Mouse (Mus musculus): Measurements from ENCODE around the gene Hist1h1a. TPM values are rescaled to one million over a fixed set of nuclear protein-coding genes. Genes with fewer than 3 reads are reported as not detected.
"Not testable (repeated sequence)": the region's sequence is repeated elsewhere in the genome, so short reads cannot be mapped to it uniquely, and the experiment has no call there.

Hist1h1a gene
- polyA plus RNA-seq, 1 experiment from 2014 or later: 4.3 TPM

GRCm38 (mm10) chr13:23763242-23763585, 252 bp upstream of the Hist1h1a start:
- peak overlapping the region; percentile 97 for H3K27ac ChIP-seq
- no peak for ATAC-seq (ENCODE audit: low FRiP score, low read depth)
- WGBS: under 1% methylated on average over 10 of the region's 10 CpGs
- no peaks in the 10 kb centered on the region for H3K36me3 ChIP-seq
- H3K27me3 ChIP-seq: no peaks in the 10 kb centered on the region
- peak overlapping the region; percentile 59 for H3K4me3 ChIP-seq
- H3K9me3 ChIP-seq: no peaks in the 10 kb centered on the region
- peak overlapping the region; percentile 64 for H3K9ac ChIP-seq
- peak overlapping the region; percentile 92 for H3K4me2 ChIP-seq (replicated peaks)
- peaks cover 18% of the 10 kb centered on the region for H3K4me1 ChIP-seq

- 32% methylated on average over 12 of the region's 12 CpGs for WGBS
- Histone ChIP-seq H3K4me2 (replicated peaks) (peak overlapping the region; percentile 92), H3K4me1 (peaks cover 18% of the 10 kb centered on the region), H3K4me3 (peak overlapping the region; percentile 59), H3K9ac (peak overlapping the region; percentile 88), H3K9me3 (no peaks in the 10 kb centered on the region), H3K27me3 (no peaks in the 10 kb centered on the region), H3K27ac (peak overlapping the region; percentile 97), H3K36me3 (no peaks in the 10 kb centered on the region)
- no peak for ATAC-seq (ENCODE audit: low FRiP score, low read depth)
These were observed 1.1 kb downstream of the Hist1h1a start for GRCm38 (mm10) chr13:23764324-23765171.

- Histone ChIP-seq H3K9me3 (no peaks in the 10 kb centered on the region), H3K27ac (0 out of 2 replicates have a peak overlapping the region, but pooled peaks have one; percentile 97), H3K4me3 (no peak overlapping the region), H3K36me3 (no peaks in the 10 kb centered on the region), H3K27me3 (no peaks in the 10 kb centered on the region), H3K4me1 (peaks cover 14% of the 10 kb centered on the region), H3K4me2 (replicated peaks) (peak overlapping the region; percentile 92; the same call in 1 of the 2 replicates), H3K9ac (no peak overlapping the region)
- no peak for ATAC-seq (ENCODE audit: low FRiP score, low read depth)
- WGBS: 61% methylated on average over 1 of the region's 1 CpGs
These were observed 1.7 kb downstream of the Hist1h1a start for GRCm38 (mm10) chr13:23765172-23765513.

- Histone ChIP-seq H3K4me2 (replicated peaks) (no peak overlapping the region), H3K27me3 (no peaks in the 10 kb centered on the region), H3K4me1 (peaks cover 9% of the 10 kb centered on the region), H3K9me3 (no peaks in the 10 kb centered on the region), H3K36me3 (no peaks in the 10 kb centered on the region), H3K4me3 (no peak overlapping the region), H3K9ac (no peak overlapping the region), H3K27ac (no peak overlapping the region)
- ATAC-seq (ENCODE audit: low FRiP score, low read depth): no peak
These were observed 3.3 kb downstream of the Hist1h1a start for GRCm38 (mm10) chr13:23766772-23767171.

GRCm38 (mm10) chr13:23768834-23769397, 5.5 kb downstream of the Hist1h1a start:
- Histone ChIP-seq H3K36me3 (no peaks in the 10 kb centered on the region), H3K4me3 (no peak overlapping the region), H3K4me1 (peaks cover 12% of the 10 kb centered on the region), H3K27me3 (no peaks in the 10 kb centered on the region), H3K9me3 (no peaks in the 10 kb centered on the region), H3K4me2 (replicated peaks) (no peak overlapping the region), H3K27ac (no peak overlapping the region), H3K9ac (no peak overlapping the region)
- WGBS: 55% methylated on average over 5 of the region's 5 CpGs
- ATAC-seq (ENCODE audit: low FRiP score, low read depth): no peak

GRCm38 (mm10) chr13:23769613-23770012, 6.1 kb downstream of the Hist1h1a start, which contains the start of gene Trim38:
Trim38 (plus strand) TSS chr13:23769913.
- H3K4me3 ChIP-seq; H3K36me3 ChIP-seq; H3K9me3 ChIP-seq; H3K27ac ChIP-seq; H3K27me3 ChIP-seq; ATAC-seq (ENCODE audit: low FRiP score, low read depth); H3K4me2 ChIP-seq (replicated peaks); H3K9ac ChIP-seq; H3K4me1 ChIP-seq: not testable (repeated sequence)
- WGBS: 81% methylated on average over 2 of the region's 2 CpGs

GRCm38 (mm10) chr13:23772561-23773313, 9.3 kb downstream of the Hist1h1a start:
- no peaks in the 10 kb centered on the region for H3K36me3 ChIP-seq
- H3K9me3 ChIP-seq: no peaks in the 10 kb centered on the region
- 24% methylated on average over 21 of the region's 21 CpGs for WGBS
- no peak overlapping the region for H3K27ac ChIP-seq
- H3K4me2 ChIP-seq (replicated peaks): peak overlapping the region; percentile 52
- ATAC-seq (ENCODE audit: low FRiP score, low read depth): peak; percentile 87
- no peaks in the 10 kb centered on the region for H3K27me3 ChIP-seq
- peaks cover 4% of the 10 kb centered on the region; the same call in 1 of the 2 replicates for H3K4me1 ChIP-seq
- H3K9ac ChIP-seq: no peak overlapping the region
- no peak overlapping the region for H3K4me3 ChIP-seq

- H3K27ac ChIP-seq: no peak overlapping the region
- WGBS: 88% methylated on average over 7 of the region's 7 CpGs
- H3K9ac ChIP-seq: no peak overlapping the region
- H3K9me3 ChIP-seq: no peaks in the 10 kb centered on the region
- H3K27me3 ChIP-seq: no peaks in the 10 kb centered on the region
- H3K4me1 ChIP-seq: no peaks in the 10 kb centered on the region
- no peaks in the 10 kb centered on the region for H3K36me3 ChIP-seq
- H3K4me2 ChIP-seq (replicated peaks): no peak overlapping the region
- no peak for ATAC-seq (ENCODE audit: low FRiP score, low read depth)
- no peak overlapping the region for H3K4me3 ChIP-seq
These were observed 14.9 kb downstream of the Hist1h1a start for GRCm38 (mm10) chr13:23778339-23778738.

GRCm38 (mm10) chr13:23779025-23779424, 15.6 kb downstream of the Hist1h1a start:
- no peaks in the 10 kb centered on the region for H3K4me1 ChIP-seq
- 86% methylated on average over 4 of the region's 4 CpGs for WGBS

GRCm38 (mm10) chr13:23792520-23792919, 29.1 kb downstream of the Hist1h1a start:
- Histone ChIP-seq H3K27ac (no peak overlapping the region), H3K9ac (no peak overlapping the region), H3K27me3 (no peaks in the 10 kb centered on the region), H3K4me1 (no peaks in the 10 kb centered on the region), H3K4me3 (no peak overlapping the region), H3K9me3 (no peaks in the 10 kb centered on the region), H3K36me3 (no peaks in the 10 kb centered on the region), H3K4me2 (replicated peaks) (no peak overlapping the region)
- ATAC-seq (ENCODE audit: low FRiP score, low read depth): no peak
- WGBS: 45% methylated on average over 2 of the region's 2 CpGs

More at GRCm38 (mm10) chr13:23779025-23779424, 15.6 kb downstream of the Hist1h1a start:
- no peaks in the 10 kb centered on the region for H3K9me3 ChIP-seq
- no peak for ATAC-seq (ENCODE audit: low FRiP score, low read depth)
- no peaks in the 10 kb centered on the region for H3K27me3 ChIP-seq
- H3K9ac ChIP-seq: no peak overlapping the region
- no peak overlapping the region for H3K27ac ChIP-seq
- H3K4me2 ChIP-seq (replicated peaks): no peak overlapping the region
- no peaks in the 10 kb centered on the region for H3K36me3 ChIP-seq
- H3K4me3 ChIP-seq: no peak overlapping the region

GRCm38 (mm10) chr13:23799405-23799804, 35.9 kb downstream of the Hist1h1a start:
- no peak overlapping the region for H3K4me2 ChIP-seq (replicated peaks)
- no peaks in the 10 kb centered on the region for H3K27me3 ChIP-seq
- H3K9ac ChIP-seq: no peak overlapping the region
- H3K4me3 ChIP-seq: no peak overlapping the region
- no peak for ATAC-seq (ENCODE audit: low FRiP score, low read depth)
- no peak overlapping the region for H3K27ac ChIP-seq
- peaks cover 14% of the 10 kb centered on the region for H3K4me1 ChIP-seq
- 62% methylated on average over 5 of the region's 5 CpGs for WGBS
- H3K36me3 ChIP-seq: no peaks in the 10 kb centered on the region
- H3K9me3 ChIP-seq: no peaks in the 10 kb centered on the region

GRCm38 (mm10) chr13:23804532-23804931, 41.1 kb downstream of the Hist1h1a start:
- no peaks in the 10 kb centered on the region for H3K36me3 ChIP-seq
- no peak overlapping the region for H3K27ac ChIP-seq
- no peak overlapping the region for H3K9ac ChIP-seq
- 78% methylated on average over 2 of the region's 2 CpGs for WGBS
- H3K4me2 ChIP-seq (replicated peaks): no peak overlapping the region
- H3K9me3 ChIP-seq: no peaks in the 10 kb centered on the region
- H3K4me3 ChIP-seq: no peak overlapping the region
- ATAC-seq (ENCODE audit: low FRiP score, low read depth): no peak
- no peaks in the 10 kb centered on the region for H3K27me3 ChIP-seq
- no peaks in the 10 kb centered on the region for H3K4me1 ChIP-seq
